Mouse (Mus musculus) urinary bladder, adult 18-20 months (tissue): ENCODE measurements around the gene Phlda3.

ENCODE experiments used
- DNase-seq, 2 experiments: peaks; one replicate each; pipeline ENCODE4 v3.0.0; 2022; ENCODE audit warnings: low spot score in 2 of 2, mixed read lengths in 2 of 2

Gene Phlda3

GRCm38 (mm10) chr1:135759685-135760084 lies 6.2 kb upstream of the Phlda3 start:
- peak in 1 of 2 experiments; percentile 34 for DNase-seq

GRCm38 (mm10) chr1:135760216-135760615 lies 5.7 kb upstream of the Phlda3 start:
- no peak for DNase-seq

DNA sequence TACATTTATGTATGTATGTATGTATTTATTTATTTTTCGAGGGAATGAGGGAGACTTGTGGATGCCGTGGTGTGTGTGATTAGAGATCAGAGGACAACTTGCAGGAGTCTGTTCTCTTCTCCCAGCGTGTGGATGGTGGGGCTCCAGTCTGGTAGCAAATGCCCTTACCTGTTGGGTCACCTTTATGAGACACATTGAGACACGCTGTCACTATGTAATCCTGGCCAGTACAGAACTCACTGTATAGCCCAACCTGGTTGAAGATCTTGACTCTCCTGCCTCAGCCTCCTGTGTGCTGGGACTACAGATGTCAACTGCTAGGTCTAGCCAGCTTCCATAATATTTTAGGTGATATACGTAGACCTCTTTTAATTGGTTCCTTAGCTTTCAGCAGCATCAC lies 4.2 kb upstream of the Phlda3 start:
- no peak for DNase-seq

DNA sequence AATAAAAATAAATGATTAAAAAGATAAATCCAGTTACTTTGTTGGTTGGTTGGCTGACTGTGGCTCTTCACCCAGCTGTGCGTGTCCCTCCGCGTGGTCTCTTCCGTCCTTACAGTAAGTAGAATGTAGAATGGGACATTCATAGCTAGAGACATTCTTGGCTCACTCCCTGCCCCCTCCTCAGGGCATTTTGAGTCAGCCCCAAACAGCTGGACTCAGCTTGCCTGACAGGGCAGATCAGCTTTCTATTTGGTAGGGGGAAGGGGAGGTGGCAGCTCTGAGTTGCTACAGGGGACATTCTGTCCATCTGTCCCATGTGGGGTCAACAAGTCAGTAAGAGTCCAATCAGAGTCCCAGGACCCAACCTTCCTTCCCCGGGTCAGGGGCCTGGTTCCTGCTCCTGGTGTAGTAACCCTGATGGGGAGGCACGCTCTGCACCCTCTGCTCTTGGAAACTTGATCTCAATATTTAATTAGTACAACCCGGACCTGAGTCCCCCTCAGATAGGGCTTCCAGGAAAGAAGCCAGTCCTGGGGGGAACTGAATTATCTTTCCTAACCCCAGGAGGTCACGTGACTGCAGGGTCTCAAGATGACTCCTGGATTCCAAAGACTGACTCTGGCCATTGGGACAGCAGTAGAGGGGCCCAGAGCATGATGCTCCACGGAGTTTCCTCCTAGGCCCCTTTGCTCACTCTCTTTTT lies 2.3 kb upstream of the Phlda3 start:
- no peak for DNase-seq

DNA sequence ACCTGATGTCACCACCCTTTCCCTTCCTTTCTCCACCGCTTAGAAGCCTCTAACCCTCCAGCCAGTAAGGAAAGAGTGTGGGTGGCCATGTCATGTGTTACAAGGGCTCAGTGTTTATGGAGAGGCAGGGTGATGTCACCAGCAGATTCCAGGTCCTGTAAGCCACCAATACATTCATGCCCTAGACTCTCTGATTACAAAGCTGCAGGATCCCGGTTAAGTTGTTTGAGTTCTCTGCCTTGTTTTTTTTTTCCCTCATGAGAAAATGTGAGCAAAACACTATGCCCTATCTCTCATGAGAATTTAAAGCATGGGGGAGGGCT lies 1.8 kb upstream of the Phlda3 start:
- DNase-seq = no peak

DNA sequence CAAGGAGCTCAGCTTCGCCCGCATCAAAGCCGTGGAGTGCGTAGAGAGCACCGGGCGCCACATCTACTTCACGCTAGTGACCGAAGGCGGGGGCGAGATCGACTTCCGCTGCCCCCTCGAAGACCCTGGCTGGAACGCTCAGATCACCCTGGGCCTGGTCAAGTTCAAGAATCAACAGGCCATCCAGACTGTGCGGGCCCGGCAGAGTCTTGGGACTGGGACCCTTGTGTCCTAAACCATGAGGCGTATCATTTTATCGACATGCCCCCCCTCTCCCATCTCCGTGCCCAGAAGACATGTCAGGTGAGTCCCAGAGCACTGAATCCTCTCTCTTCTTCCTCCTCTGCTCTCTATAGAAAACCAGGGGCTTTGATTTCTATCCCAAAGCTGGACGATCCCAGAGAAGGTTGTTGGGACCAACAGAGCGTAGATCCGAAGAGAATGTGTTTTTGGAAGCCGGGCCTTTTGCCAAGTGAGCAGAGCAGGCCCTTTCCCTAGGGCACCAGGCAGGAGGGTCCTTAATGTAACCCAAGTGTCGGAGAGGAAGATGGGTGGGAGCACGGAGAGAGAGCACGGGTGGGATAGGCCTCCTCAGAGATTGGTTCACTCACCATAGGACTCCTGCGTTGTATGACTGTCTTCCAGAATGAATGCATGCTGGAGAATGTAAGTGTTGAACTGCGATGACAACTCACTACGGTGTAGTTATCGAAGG lies 830 bp downstream of the Phlda3 start:
- DNase-seq = no peak

DNA sequence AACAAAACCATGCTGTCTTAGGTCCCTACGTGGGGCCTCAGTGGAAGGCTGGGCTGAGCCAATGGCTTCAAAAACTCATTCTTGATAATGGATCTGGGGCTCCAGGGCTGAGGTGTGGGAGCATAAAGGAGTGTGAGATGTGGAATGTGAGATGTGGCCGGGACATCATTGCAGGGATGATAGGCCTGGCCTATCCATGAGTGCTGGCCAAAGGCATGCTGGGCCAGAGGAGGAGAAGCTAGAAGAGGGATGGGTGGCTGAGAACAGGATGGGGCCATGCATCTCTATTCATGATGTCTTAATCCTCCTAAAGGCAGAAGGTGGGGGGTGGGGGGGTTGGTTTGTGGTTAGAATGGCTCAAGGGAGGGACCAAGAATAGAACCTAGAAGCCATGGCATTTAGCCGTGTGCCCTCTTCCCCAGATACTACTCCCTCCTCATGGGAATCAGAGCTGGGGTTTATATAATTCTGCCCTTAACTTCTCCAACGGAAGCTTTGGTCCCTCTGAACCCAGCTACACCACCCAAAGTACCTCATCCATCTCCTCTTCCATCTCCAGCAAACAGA lies 1.5 kb downstream of the Phlda3 start:
- peak in 1 of 2 experiments; percentile 31 for DNase-seq

DNA sequence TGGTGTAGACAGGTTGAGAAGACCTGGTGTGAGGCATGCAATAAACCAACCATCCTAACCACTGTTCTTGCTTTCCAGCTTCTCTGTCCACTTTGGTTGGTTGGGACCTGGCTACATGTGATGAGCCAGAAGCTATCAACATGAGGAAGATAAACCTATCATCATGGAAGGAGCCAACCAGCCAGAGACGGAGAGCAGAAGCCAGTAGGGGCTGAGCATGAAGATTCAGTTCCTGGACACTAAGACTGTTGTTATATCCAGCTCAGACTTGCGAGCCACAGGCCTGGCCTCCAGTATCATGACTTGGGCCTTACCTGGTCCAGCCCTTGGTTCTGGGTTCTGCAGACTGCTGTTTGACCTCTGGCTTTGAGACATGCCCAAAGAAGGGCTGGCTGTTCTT lies 2.5 kb downstream of the Phlda3 start:
- DNase-seq = no peak

DNA sequence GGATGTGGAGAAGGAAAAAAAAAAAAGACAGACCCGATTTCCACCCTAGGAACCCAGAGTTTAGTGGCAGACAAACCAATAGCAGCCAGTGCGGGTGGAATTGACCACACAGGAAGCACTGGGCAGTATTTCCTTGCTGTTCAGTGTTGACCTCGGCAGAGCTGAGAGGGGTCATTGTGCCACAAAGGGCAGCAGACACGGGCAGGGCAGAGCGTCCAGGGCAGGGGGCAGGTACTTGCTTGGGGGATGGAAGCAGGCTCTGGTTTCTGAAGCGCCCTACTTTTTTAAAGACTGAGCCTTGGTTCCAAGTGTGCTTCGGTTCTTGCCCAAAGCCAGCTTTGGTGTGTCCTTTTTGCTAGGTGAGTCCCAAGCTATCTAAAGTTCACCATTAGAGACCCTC lies 4.3 kb downstream of the Phlda3 start:
- DNase-seq = no peak

GRCm38 (mm10) chr1:135770896-135771572 lies 5.1 kb downstream of the Phlda3 start:
- DNase-seq = peak; percentile 51 to 84

DNA sequence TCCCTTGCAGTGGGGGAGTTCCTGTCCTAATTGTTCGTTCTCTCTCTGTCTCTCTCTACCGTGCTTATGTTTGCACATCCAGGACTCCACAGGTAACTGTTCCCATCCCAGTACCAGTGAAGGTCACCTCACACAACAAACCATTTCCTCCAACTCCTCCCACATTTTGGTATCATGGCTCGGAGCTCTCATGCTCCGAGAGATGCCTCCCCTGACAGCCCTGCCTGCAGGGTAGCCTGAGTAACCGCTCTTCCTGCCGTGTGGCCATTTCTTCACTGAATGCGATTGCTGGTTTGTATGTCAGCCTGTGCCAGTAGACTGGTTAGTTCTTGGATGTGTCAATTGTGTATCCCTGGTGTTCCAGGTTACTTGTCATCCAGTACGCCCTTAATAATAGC lies 5.7 kb downstream of the Phlda3 start:
- DNase-seq = no peak

DNA sequence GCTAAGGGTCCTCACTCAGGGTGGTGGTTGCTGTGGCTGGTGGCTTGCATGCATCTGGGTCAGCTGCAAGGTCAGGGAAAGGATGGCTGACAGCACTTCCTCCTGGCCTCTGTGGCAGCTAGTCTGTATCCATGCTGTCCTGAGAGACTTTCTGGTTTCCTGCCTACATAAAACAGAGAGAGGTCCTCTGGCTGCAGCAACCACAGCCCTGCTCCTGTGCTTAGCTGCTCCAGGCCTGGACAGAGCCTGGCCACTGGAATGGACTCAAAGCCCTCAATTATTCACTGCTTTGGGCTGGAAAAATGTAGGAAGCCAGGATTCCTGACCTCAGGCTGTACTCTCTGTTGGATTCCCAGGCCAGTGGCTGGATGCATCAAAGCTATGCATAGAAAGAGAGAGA lies 10.7 kb downstream of the Phlda3 start:
- DNase-seq = no peak

GRCm38 (mm10) chr1:135777046-135777445 lies 11.1 kb downstream of the Phlda3 start:
- no peak for DNase-seq

GRCm38 (mm10) chr1:135778780-135779535 lies 13.0 kb downstream of the Phlda3 start, which contains the start of gene Tnni1:
Gene Tnni1 (plus strand): TSS chr1:135779434.
- DNase-seq = no peak

GRCm38 (mm10) chr1:135780649-135781048 lies 14.7 kb downstream of the Phlda3 start:
- no peak for DNase-seq

DNA sequence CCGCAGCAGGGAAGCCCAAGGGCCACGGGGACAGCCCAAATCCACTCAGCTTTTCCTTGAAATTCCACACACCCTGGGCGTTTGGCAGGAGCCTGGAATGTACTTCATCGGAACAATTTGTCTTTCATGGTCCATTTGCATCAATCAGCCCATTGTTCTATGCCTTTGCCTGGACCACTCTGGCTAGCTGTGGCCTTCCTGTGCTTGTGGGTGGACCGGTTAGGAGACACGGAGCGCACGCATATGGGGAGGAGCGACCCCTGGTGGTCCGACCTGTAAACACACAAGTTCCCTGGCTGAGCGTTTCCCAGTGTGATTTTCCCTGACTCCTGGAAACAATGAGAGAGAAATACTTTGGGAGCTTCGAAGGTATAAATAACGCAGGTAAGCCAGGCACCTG lies 15.3 kb downstream of the Phlda3 start:
- peak; percentile 62 to 65 for DNase-seq

- no peak for DNase-seq
Measured at GRCm38 (mm10) chr1:135782816-135783215, 16.9 kb downstream of the Phlda3 start.

DNA sequence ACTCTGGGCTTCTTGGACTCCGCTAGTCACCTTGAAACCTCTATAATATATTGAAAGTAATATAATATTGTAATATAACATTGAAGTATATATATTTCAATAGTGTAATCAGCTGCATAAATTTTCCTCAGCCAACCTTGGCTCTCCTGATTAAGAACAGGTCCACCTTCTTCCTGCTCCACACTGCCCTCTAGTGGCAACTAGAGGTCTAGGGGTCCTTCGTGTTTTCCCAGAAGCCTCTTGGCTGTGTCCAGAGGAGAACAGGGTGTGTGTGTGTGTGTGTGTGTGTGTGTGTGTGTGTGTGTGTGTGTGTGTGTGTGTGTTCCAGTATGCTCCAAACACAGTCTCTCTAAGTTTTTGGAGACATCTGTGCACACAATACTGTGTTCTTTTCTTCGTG lies 21.9 kb downstream of the Phlda3 start:
- DNase-seq = peak; percentile 43 to 66

DNA sequence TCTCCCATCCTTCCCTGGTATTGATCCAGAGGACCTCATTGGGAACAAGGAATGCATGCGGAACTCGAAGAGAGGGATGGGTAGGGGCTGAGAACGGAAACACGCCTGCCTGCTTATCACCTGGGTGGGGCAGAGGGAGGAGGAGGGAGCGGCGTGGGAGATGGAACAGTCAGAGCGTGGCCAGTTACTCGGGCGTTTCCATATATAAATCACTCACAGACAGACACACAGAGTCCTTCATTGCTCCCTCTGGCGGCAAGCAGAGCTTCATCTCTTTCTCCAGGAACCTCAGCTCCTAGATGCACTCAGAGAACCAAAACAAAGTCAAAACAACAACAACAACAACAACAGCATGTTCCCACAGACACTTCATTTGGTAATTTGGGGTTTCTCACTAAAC lies 22.8 kb downstream of the Phlda3 start:
- peak; percentile 43 to 60 for DNase-seq

- DNase-seq = peak in 1 of 2 experiments; percentile 67
Measured at GRCm38 (mm10) chr1:135789815-135790214, 23.9 kb downstream of the Phlda3 start.

GRCm38 (mm10) chr1:135792143-135792939 lies 26.4 kb downstream of the Phlda3 start:
- no peak for DNase-seq
